Comparison of ENCODE assay signal across 8 mouse cellular contexts in genomic region chr10:96616001-96616708, GRCm38 (mm10). TPM values are rescaled to one million over a fixed set of nuclear protein-coding genes. Genes with fewer than 3 reads are reported as not detected.
DNase-seq lines count a peak whose midpoint lies in the region; ATAC-seq and TF ChIP-seq lines count a peak whose summit lies in the region.

No protein-coding gene starts in this region.

- no peak for TF ChIP-seq EP300 in heart, postnatal 0 days (IDR thresholded peaks at IDR 0.05; ENCODE audit: low read depth)

- peak overlapping the region; percentile 65 for H3K4me2 ChIP-seq in heart, postnatal 0 days (ENCODE audit: low read depth, low read length)
- H3K4me2 ChIP-seq in hindbrain, embryonic 11.5 days (replicated peaks; ENCODE audit: low read depth, low read length), result peak overlapping the region; percentile 47
- peak overlapping the region; percentile 53 for H3K4me2 ChIP-seq in midbrain, embryonic 12.5 days (replicated peaks)

- H3K27me3 ChIP-seq in heart, postnatal 0 days (ENCODE audit: control insufficient read depth, insufficient read depth, low read length), result no peaks in the 10 kb centered on the region
- no peaks in the 10 kb centered on the region for H3K27me3 ChIP-seq in hindbrain, embryonic 11.5 days (ENCODE audit: control insufficient read depth, insufficient read depth, low read length)
- H3K27me3 ChIP-seq in midbrain, embryonic 12.5 days, result no peaks in the 10 kb centered on the region

- ATAC-seq in heart, postnatal 0 days (ENCODE audit: insufficient read depth, low read depth), result peak; percentile 45
- ATAC-seq in hindbrain, embryonic 11.5 days (ENCODE audit: low FRiP score), result no peak
- ATAC-seq in midbrain, embryonic 12.5 days (ENCODE audit: low FRiP score, low read depth), result no peak

- H3K36me3 ChIP-seq in heart, postnatal 0 days (replicated peaks; ENCODE audit: control insufficient read depth, insufficient read depth, low read length), result peaks cover 7% of the 10 kb centered on the region
- H3K36me3 ChIP-seq in hindbrain, embryonic 11.5 days (ENCODE audit: control insufficient read depth, insufficient read depth, low read length), result no peaks in the 10 kb centered on the region
- peaks cover 7% of the 10 kb centered on the region for H3K36me3 ChIP-seq in midbrain, embryonic 12.5 days

- peak overlapping the region; percentile 94 for H3K4me3 ChIP-seq in heart, postnatal 0 days (ENCODE audit: low read depth, low read length)
- H3K4me3 ChIP-seq in hindbrain, embryonic 11.5 days (ENCODE audit: low read depth, low read length), result peak overlapping the region; percentile 74
- peak overlapping the region; percentile 90 for H3K4me3 ChIP-seq in midbrain, embryonic 12.5 days

- no peak for DNase-seq in heart, postnatal 0 days (ENCODE audit: low spot score)
- no peak for DNase-seq in heart, postnatal 25 days (ENCODE audit: low spot score)
- peak; percentile 62 for DNase-seq in adipocyte (ENCODE audit: low spot score)
- no peak for DNase-seq in hindbrain, embryonic 11.5 days (ENCODE audit: low spot score)
- DNase-seq in adrenal gland, adult 2 months, result no peak
- DNase-seq in gastrocnemius, adult 18-20 months (ENCODE audit: low spot score), result no peak
- DNase-seq in kidney, postnatal 4 days, result no peak

- 0 out of 2 replicates have a peak, but pooled peaks have one; percentile 2 for TF ChIP-seq CTCF in heart, postnatal 0 days (IDR thresholded peaks at IDR 0.05; ENCODE audit: low read depth)

- WGBS in heart, postnatal 0 days, result under 1% methylated on average over 24 of the region's 24 CpGs
- 1% methylated on average over 24 of the region's 24 CpGs for WGBS in hindbrain, embryonic 11.5 days
- 2% methylated on average over 24 of the region's 24 CpGs for WGBS in midbrain, embryonic 12.5 days

- peak overlapping the region; percentile 85 for H3K27ac ChIP-seq in heart, postnatal 0 days (ENCODE audit: low read depth)
- H3K27ac ChIP-seq in hindbrain, embryonic 11.5 days (ENCODE audit: low read depth, low read length), result 0 out of 2 replicates have a peak overlapping the region, but pooled peaks have one; percentile 87
- H3K27ac ChIP-seq in midbrain, embryonic 12.5 days (replicated peaks), result peak overlapping the region; percentile 70

- H3K9me3 ChIP-seq in heart, postnatal 0 days (replicated peaks; ENCODE audit: control insufficient read depth, low read length), result no peaks in the 10 kb centered on the region; the same call in 1 of the 2 replicates
- H3K9me3 ChIP-seq in hindbrain, embryonic 11.5 days (ENCODE audit: control insufficient read depth, low read length), result no peaks in the 10 kb centered on the region
- no peaks in the 10 kb centered on the region for H3K9me3 ChIP-seq in midbrain, embryonic 12.5 days

- 0 out of 2 replicates have a peak, but pooled peaks cover 4% of the 10 kb centered on the region for H3K4me1 ChIP-seq in heart, postnatal 0 days (ENCODE audit: control insufficient read depth, insufficient read depth)
- peaks cover 2% of the 10 kb centered on the region; the same call in 1 of the 2 replicates for H3K4me1 ChIP-seq in hindbrain, embryonic 11.5 days (replicated peaks; ENCODE audit: control insufficient read depth, insufficient read depth, low read length)
- H3K4me1 ChIP-seq in midbrain, embryonic 12.5 days, result peaks cover 20% of the 10 kb centered on the region

- intact Hi-C loops in heart, postnatal 25 days (cut with DNase I), result loop anchor here (2.0 kb wide), 1 partner anchor 401 kb away; no protein-coding TSS in a partner anchor

- H3K9ac ChIP-seq in heart, postnatal 0 days (replicated peaks; ENCODE audit: low read depth, low read length), result peak overlapping the region; percentile 60
- peak overlapping the region; percentile 66 for H3K9ac ChIP-seq in hindbrain, embryonic 11.5 days (ENCODE audit: low read depth, low read length)
- H3K9ac ChIP-seq in midbrain, embryonic 12.5 days (replicated peaks), result peak overlapping the region; percentile 70

RNA-seq across cellular contexts. Expression of gene Btg1, which starts 0.7 kb away (rescaled TPM):
- 21.6 and 24.7 TPM in 2 replicates for total RNA-seq in heart, postnatal 0 days (2014; rRNA removed; ENCODE audit: low replicate concordance)
- polyA plus RNA-seq in heart, postnatal 0 days (2015; fragmentation: Nextera tagmentation; extraction: Ambion mirVana), result 28.7 and 38.9 TPM in 2 replicates
- total RNA-seq in heart, postnatal 25 days (2021), result 10 to 100 TPM; 44.9 to 52.5 TPM
- 57.2 and 57.6 TPM in 2 replicates for polyA plus RNA-seq in hindbrain, embryonic 11.5 days (2014; fragmentation: Nextera tagmentation; extraction: Ambion mirVana)
- polyA plus RNA-seq in midbrain, embryonic 12.5 days (2016; fragmentation: Nextera tagmentation; extraction: Ambion mirVana), result 55.8 and 63.5 TPM in 2 replicates
- 100 to 1,000 TPM in 1 of 2 experiments, 10 to 100 TPM in 1; 94.6 to 133 TPM for total RNA-seq in adrenal gland, adult 2 months (2021)
- 26.3 and 28.7 TPM in 2 replicates for polyA plus RNA-seq in adrenal gland, adult 2 months (2012; rRNA removed)
- 10 to 100 TPM; 12.1 to 13.9 TPM for total RNA-seq in gastrocnemius, adult 18-20 months (2021)
